Mouse (Mus musculus) midbrain, postnatal 0 days (tissue): Measurements from ENCODE around the gene Lmo1. TPM values are rescaled to one million over a fixed set of nuclear protein-coding genes. Genes with fewer than 3 reads are reported as not detected.

ENCODE experiments used
- ATAC-seq: fragments of 200-750 bp; cut with Nextera tagmentation; 2 replicates; pipeline ENCODE4 v1.8.0; 2017; ENCODE audit warnings: moderate number of reproducible peaks, mild to moderate bottlenecking, moderate TSS enrichment, moderate library complexity; ENCODE audit not compliant: low FRiP score
- DNase-seq: peaks from one replicate; pipeline ENCODE4 v3.0.0-alpha.2; 2015; ENCODE audit warnings: low spot score
- H3K27ac ChIP-seq: fragments of 300-500 bp; sonication (generic); 2 replicates; pipeline ENCODE4 v1.5.1; 2014; ENCODE audit warnings: low read depth, mild to moderate bottlenecking, low read length, mixed read lengths
- H3K27me3 ChIP-seq: fragments of 300-500 bp; sonication (generic); 2 replicates; pipeline ENCODE4 v1.6.1; 2014; ENCODE audit warnings: low read length, control low read depth, mixed read lengths; ENCODE audit not compliant: insufficient read depth
- H3K36me3 ChIP-seq: fragments of 300-500 bp; sonication (generic); 2 replicates; pipeline ENCODE4 v1.6.1; 2014; ENCODE audit warnings: low read length, control low read depth, mixed read lengths; ENCODE audit not compliant: insufficient read depth
- H3K4me1 ChIP-seq: fragments of 300-500 bp; sonication (generic); 2 replicates; pipeline ENCODE4 v1.6.1; 2014; ENCODE audit warnings: mild to moderate bottlenecking, control low read depth, antibody characterized with exemption, low read length, mixed read lengths; ENCODE audit not compliant: insufficient read depth
- H3K4me2 ChIP-seq: fragments of 300-500 bp; sonication (generic); 2 replicates; pipeline ENCODE4 v1.6.1; 2014; ENCODE audit warnings: low read depth, mild to moderate bottlenecking, low read length, mixed read lengths; ENCODE audit not compliant: poor library complexity, severe bottlenecking
- H3K4me3 ChIP-seq: fragments of 300-500 bp; sonication (generic); 2 replicates; pipeline ENCODE4 v1.5.1; 2014; ENCODE audit warnings: low read depth, mild to moderate bottlenecking, low read length, moderate library complexity
- H3K9ac ChIP-seq: fragments of 300-500 bp; sonication (generic); replicated peaks from 2 replicates; pipeline ENCODE4 v1.6.1; 2014; ENCODE audit warnings: mild to moderate bottlenecking, low read length, moderate library complexity, mixed read lengths; ENCODE audit not compliant: poor library complexity, severe bottlenecking
- H3K9me3 ChIP-seq: fragments of 300-500 bp; sonication (generic); 2 replicates; pipeline ENCODE4 v1.6.1; 2016; ENCODE audit warnings: low read length, control low read depth
- CTCF ChIP-seq: IDR thresholded peaks from 2 replicates; pipeline ENCODE4 v1.5.1; 2016; ENCODE audit warnings: antibody characterized with exemption, mild to moderate bottlenecking
- WGBS: fragments of 180-500 bp; shearing (Covaris S2); extraction: QIAGEN DNeasy Blood & Tissue Kit; methylation state at CpG from one replicate; pipeline ENCODE4 v1.1.7; 2014; 5-methylcytosine and 5-hydroxymethylcytosine counted together
- polyA plus RNA-seq: library from polyadenylated mRNA; unstranded; fragments of >200 nt; fragmentation: Nextera tagmentation; extraction: Ambion mirVana; gene quantifications from 2 replicates; pipeline ENCODE4 v1.2.1, GENCODE M21; 2015
- total RNA-seq: library from RNA; depleted of rRNA; stranded (reverse); fragments of >200 nt; gene quantifications from 2 replicates; pipeline ENCODE4 v1.2.3, GENCODE M21; 2014

Gene Lmo1
- total and polyA plus RNA-seq, 2 experiments from 2014 or later = 109 TPM

DNA sequence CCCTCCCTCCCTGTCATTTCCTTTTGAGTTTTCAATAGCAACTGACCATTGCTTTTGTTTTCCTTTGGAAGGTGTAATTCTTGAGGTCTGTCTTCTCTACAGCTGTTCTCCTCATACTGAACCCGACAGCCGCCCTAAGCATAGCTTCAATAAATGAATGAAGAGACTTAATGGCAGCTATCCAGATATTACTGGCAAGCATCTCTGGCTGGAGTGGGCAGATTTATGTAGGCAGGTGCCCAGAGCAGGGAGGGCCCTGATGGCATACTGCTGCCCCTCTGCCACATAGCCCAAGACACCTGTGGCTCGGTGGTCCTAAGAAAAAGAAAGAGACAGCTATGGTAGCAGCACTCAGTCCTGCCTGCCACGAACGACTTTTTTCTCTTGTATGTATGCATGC is 21.5 kb downstream of the Lmo1 start:
- 67% methylated on average over 5 of the region's 5 CpGs for WGBS
- Histone ChIP-seq H3K27ac (no peak overlapping the region), H3K9ac (no peak overlapping the region), H3K36me3 (no peaks in the 10 kb centered on the region), H3K4me2 (no peak overlapping the region), H3K27me3 (no peaks in the 10 kb centered on the region), H3K4me1 (no peaks in the 10 kb centered on the region), H3K9me3 (no peaks in the 10 kb centered on the region), H3K4me3 (no peak overlapping the region)
- ATAC-seq (no peak), DNase-seq (no peak)
- TF ChIP-seq CTCF = no peak

DNA sequence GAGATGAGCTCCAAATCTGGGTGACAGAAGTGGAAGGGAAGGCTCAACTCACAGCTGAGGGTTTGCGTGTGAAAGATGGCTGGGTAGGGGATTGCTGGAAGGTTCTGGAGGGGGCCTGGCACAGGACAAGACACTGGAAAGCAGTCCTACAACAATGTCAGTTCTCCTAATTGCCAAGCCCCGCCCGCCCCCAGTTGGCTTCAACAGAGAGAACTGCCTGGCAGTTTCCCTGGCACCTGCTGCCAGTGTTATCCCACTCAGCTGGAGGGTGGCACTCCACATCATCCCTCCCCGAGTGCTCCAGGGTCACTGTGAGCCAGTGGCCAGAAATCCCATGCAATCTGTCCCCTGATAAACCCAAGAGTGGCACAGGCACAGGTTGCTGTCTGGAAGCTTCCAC is 23.9 kb downstream of the Lmo1 start:
- peak; percentile 51 for DNase-seq

DNA sequence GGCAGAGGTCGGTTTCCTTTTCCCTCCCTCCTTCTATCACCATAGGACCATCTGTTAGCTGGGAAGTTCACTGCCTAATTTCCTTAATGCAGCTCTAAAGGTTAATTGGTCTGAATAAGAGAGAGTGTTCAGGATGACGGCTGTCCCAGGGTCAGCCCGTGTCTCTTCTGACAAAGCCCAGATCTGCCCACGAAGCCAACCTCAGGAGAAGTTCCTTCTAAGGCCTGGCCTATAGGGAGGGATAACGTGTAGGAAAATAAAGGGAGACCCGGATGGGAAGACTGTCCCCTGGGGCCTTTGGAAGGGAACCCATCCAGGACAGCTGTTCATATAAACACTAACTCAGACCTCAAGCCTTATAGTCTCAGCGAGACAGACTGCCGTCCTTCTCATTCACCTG is 29.8 kb downstream of the Lmo1 start:
- no peak overlapping the region for H3K4me2 ChIP-seq
- peaks cover 5% of the 10 kb centered on the region; the same call in 1 of the 2 replicates for H3K4me1 ChIP-seq
- no peaks in the 10 kb centered on the region; the same call in 1 of the 2 replicates for H3K36me3 ChIP-seq
- WGBS = 43% methylated on average over 8 of the region's 8 CpGs
- DNase-seq (no peak), ATAC-seq (no peak)
- no peak overlapping the region for H3K27ac ChIP-seq
- no peak overlapping the region for H3K4me3 ChIP-seq
- no peaks in the 10 kb centered on the region for H3K9me3 ChIP-seq
- H3K27me3 ChIP-seq = no peaks in the 10 kb centered on the region
- no peak overlapping the region for H3K9ac ChIP-seq
- no peak for TF ChIP-seq CTCF

More for the DNA sequence above, 23.9 kb downstream of the Lmo1 start:
- TF ChIP-seq CTCF = no peak
- H3K4me1 ChIP-seq = no peaks in the 10 kb centered on the region
- no peaks in the 10 kb centered on the region for H3K27me3 ChIP-seq
- no peak overlapping the region for H3K4me3 ChIP-seq
- WGBS = 85% methylated on average over 4 of the region's 4 CpGs
- no peaks in the 10 kb centered on the region for H3K9me3 ChIP-seq
- no peak overlapping the region for H3K27ac ChIP-seq
- ATAC-seq = no peak
- H3K36me3 ChIP-seq = no peaks in the 10 kb centered on the region
- no peak overlapping the region for H3K4me2 ChIP-seq
- no peak overlapping the region for H3K9ac ChIP-seq

DNA sequence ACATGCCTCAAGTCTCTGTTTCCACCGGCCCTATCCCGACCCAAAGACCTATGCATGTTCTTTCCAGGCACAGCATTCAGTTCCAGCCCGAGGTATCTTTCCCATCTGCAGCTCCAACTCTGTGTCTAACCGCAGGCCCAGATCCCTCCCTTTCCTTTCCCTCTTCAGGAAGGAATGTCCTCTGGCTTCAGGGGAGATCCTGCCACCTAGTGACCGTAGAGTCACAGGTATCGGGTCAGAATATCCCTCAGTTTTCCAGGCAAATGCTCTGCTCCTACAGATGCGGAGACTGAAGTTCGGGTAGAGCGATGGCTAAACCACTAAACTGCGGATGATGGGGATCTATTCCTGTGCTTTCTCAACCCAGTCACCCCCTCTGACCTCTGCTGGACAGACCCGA is 30.3 kb downstream of the Lmo1 start:
- Histone ChIP-seq H3K4me1 (peaks cover 5% of the 10 kb centered on the region; the same call in 1 of the 2 replicates), H3K36me3 (no peaks in the 10 kb centered on the region; the same call in 1 of the 2 replicates)

DNA sequence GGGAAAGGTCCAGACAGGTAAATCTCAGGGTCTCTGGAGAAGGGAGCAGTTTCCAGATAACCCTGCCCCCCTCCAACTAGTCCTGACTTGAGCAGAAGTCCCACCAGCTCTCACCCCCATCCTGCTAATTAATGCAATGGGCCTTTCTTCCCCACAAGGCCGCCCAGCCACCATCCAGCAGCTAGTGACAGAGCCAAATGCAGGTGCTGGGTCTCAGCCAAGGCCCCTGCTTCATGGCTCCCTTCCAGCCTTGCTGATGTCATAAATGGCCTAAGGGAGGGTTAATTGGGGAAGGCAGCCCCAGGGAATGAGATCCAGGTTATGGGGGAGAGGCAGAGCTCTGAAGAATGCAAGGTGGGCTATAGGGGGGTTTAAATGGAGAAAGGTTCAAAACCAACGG is 32.4 kb downstream of the Lmo1 start:
- Histone ChIP-seq H3K27me3 (no peaks in the 10 kb centered on the region), H3K36me3 (peaks cover 3% of the 10 kb centered on the region), H3K4me3 (no peak overlapping the region), H3K9me3 (no peaks in the 10 kb centered on the region), H3K9ac (no peak overlapping the region), H3K4me2 (no peak overlapping the region), H3K4me1 (peaks cover 5% of the 10 kb centered on the region; the same call in 1 of the 2 replicates), H3K27ac (no peak overlapping the region)
- no peak for ATAC-seq
- peak; percentile 46 for DNase-seq
- 43% methylated on average over 2 of the region's 2 CpGs for WGBS
- TF ChIP-seq CTCF = no peak

More for the DNA sequence above, 30.3 kb downstream of the Lmo1 start:
- Histone ChIP-seq H3K4me2 (no peak overlapping the region), H3K9me3 (no peaks in the 10 kb centered on the region), H3K27ac (no peak overlapping the region), H3K9ac (no peak overlapping the region), H3K4me3 (no peak overlapping the region), H3K27me3 (no peaks in the 10 kb centered on the region)
- ATAC-seq (no peak), DNase-seq (no peak)
- TF ChIP-seq CTCF = peak; percentile 68
- WGBS = 68% methylated on average over 11 of the region's 11 CpGs

DNA sequence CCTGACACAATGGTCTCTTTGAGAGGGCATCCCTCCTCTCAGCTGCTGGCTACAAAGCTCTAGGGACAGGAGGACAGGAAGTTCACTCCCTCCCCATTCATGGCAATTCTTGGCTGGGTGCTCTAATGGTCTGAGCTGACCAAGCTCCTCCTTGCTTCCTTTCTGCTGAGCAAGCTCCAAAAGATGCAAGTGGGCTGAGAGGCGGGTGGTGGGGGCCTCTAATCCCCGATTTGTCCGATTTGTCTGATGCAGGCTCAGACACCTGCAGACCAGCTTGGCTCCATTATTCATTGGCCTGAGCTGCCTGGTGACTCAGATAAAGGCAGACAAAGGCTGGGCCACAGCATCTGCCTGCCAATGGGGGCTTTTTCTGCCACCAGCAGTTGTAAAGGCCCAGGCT is 33.3 kb downstream of the Lmo1 start:
- peaks cover 5% of the 10 kb centered on the region; the same call in 1 of the 2 replicates for H3K4me1 ChIP-seq
- no peak overlapping the region for H3K4me3 ChIP-seq
- no peak for TF ChIP-seq CTCF
- H3K9ac ChIP-seq = no peak overlapping the region
- no peaks in the 10 kb centered on the region for H3K9me3 ChIP-seq
- WGBS = 27% methylated on average over 3 of the region's 3 CpGs
- no peak overlapping the region for H3K27ac ChIP-seq
- peaks cover 3% of the 10 kb centered on the region for H3K36me3 ChIP-seq
- no peaks in the 10 kb centered on the region for H3K27me3 ChIP-seq
- DNase-seq (peak; percentile 51), ATAC-seq (peak; percentile 29; the same call in 1 of the 2 replicates)
- no peak overlapping the region for H3K4me2 ChIP-seq
